Mouse (Mus musculus): ENCODE measurements around the gene Th. TPM values are rescaled to one million over a fixed set of nuclear protein-coding genes. Genes with fewer than 3 reads are reported as not detected.

Th gene
- 0.32 and 0.78 TPM in 2 replicates for polyA plus RNA-seq (2015; fragmentation: Nextera tagmentation; extraction: Ambion mirVana)

GRCm38 (mm10) chr7:142931028-142931427, at the start of gene Th:
TSS of gene Th (minus strand) at chr7:142931128.
- H3K9me3 ChIP-seq, result no peaks in the 10 kb centered on the region
- no peaks in the 10 kb centered on the region for H3K4me1 ChIP-seq
- H3K9ac ChIP-seq, result no peak within 1 kb of the TSS
- no peaks in the 10 kb centered on the region for H3K27me3 ChIP-seq
- H3K4me2 ChIP-seq, result no peak within 1 kb of the TSS
- H3K4me3 ChIP-seq, result no peak within 1 kb of the TSS
- ATAC-seq (ENCODE audit: insufficient number of reproducible peaks, insufficient read depth, low FRiP score, low TSS enrichment, low read depth), result no peak
- 74% methylated on average over 3 of the region's 3 CpGs for WGBS
- no peaks in the 10 kb centered on the region for H3K36me3 ChIP-seq
- no peak within 1 kb of the TSS for H3K27ac ChIP-seq

- peak within 1 kb of the TSS; percentile 97 for H3K4me2 ChIP-seq
- ATAC-seq (ENCODE audit: insufficient number of reproducible peaks, insufficient read depth, low FRiP score, low TSS enrichment, low read depth), result no peak
- peak within 1 kb of the TSS; percentile 50 for H3K4me3 ChIP-seq
- no peaks in the 10 kb centered on the region for H3K9me3 ChIP-seq
- H3K36me3 ChIP-seq, result no peaks in the 10 kb centered on the region
- no peak within 1 kb of the TSS for H3K27ac ChIP-seq
- peaks cover 22% of the 10 kb centered on the region for H3K4me1 ChIP-seq
- under 1% methylated on average over 51 of the region's 51 CpGs for WGBS
- peaks cover 87% of the 10 kb centered on the region for H3K27me3 ChIP-seq
- peak within 1 kb of the TSS; percentile 60 for H3K9ac ChIP-seq
These were observed 38.0 kb upstream of the Th start, which contains the start of gene Ascl2 for GRCm38 (mm10) chr7:142968809-142969511. TSS of gene Ascl2 (minus strand) at chr7:142969264.

GRCm38 (mm10) chr7:142967884-142968808, 37.2 kb upstream of the Th start:
- H3K36me3 ChIP-seq, result no peaks in the 10 kb centered on the region
- H3K9me3 ChIP-seq, result no peaks in the 10 kb centered on the region
- H3K4me3 ChIP-seq, result peak overlapping the region; percentile 50
- ATAC-seq (ENCODE audit: insufficient number of reproducible peaks, insufficient read depth, low FRiP score, low TSS enrichment, low read depth), result no peak
- H3K4me1 ChIP-seq, result peaks cover 22% of the 10 kb centered on the region
- H3K9ac ChIP-seq, result peak overlapping the region; percentile 60
- peaks cover 92% of the 10 kb centered on the region for H3K27me3 ChIP-seq
- peak overlapping the region; percentile 97 for H3K4me2 ChIP-seq
- H3K27ac ChIP-seq, result 0 out of 2 replicates have a peak overlapping the region, but pooled peaks have one; percentile 16
- WGBS, result under 1% methylated on average over 90 of the region's 90 CpGs

GRCm38 (mm10) chr7:142967414-142967883, 36.5 kb upstream of the Th start:
- peak overlapping the region; percentile 50 for H3K4me3 ChIP-seq
- H3K9me3 ChIP-seq, result no peaks in the 10 kb centered on the region
- H3K36me3 ChIP-seq, result no peaks in the 10 kb centered on the region
- peaks cover 22% of the 10 kb centered on the region for H3K4me1 ChIP-seq
- H3K4me2 ChIP-seq, result peak overlapping the region; percentile 97
- peaks cover 90% of the 10 kb centered on the region for H3K27me3 ChIP-seq
- H3K27ac ChIP-seq, result 0 out of 2 replicates have a peak overlapping the region, but pooled peaks have one; percentile 16
- H3K9ac ChIP-seq, result peak overlapping the region; percentile 60
- 0 out of 2 replicates have a peak, but pooled peaks have one; percentile 39 for ATAC-seq (ENCODE audit: insufficient number of reproducible peaks, insufficient read depth, low FRiP score, low TSS enrichment, low read depth)
- under 1% methylated on average over 36 of the region's 36 CpGs for WGBS

GRCm38 (mm10) chr7:142959752-142960151, 28.8 kb upstream of the Th start:
- H3K9ac ChIP-seq, result no peak overlapping the region
- H3K4me1 ChIP-seq, result no peaks in the 10 kb centered on the region
- H3K4me2 ChIP-seq, result no peak overlapping the region
- 70% methylated on average over 4 of the region's 4 CpGs for WGBS
- no peak overlapping the region for H3K4me3 ChIP-seq
- ATAC-seq (ENCODE audit: insufficient number of reproducible peaks, insufficient read depth, low FRiP score, low TSS enrichment, low read depth), result no peak
- no peaks in the 10 kb centered on the region for H3K9me3 ChIP-seq
- peaks cover 13% of the 10 kb centered on the region for H3K27me3 ChIP-seq
- no peaks in the 10 kb centered on the region for H3K36me3 ChIP-seq
- H3K27ac ChIP-seq, result no peak overlapping the region

- WGBS, result 92% methylated on average over 1 of the region's 1 CpGs
- Histone ChIP-seq H3K9me3 (no peaks in the 10 kb centered on the region), H3K36me3 (no peaks in the 10 kb centered on the region), H3K27me3 (peaks cover 4% of the 10 kb centered on the region; the same call in 1 of the 2 replicates), H3K4me2 (no peak overlapping the region), H3K4me3 (no peak overlapping the region), H3K27ac (no peak overlapping the region), H3K4me1 (no peaks in the 10 kb centered on the region), H3K9ac (no peak overlapping the region)
- ATAC-seq (ENCODE audit: insufficient number of reproducible peaks, insufficient read depth, low FRiP score, low TSS enrichment, low read depth), result no peak
These were observed 27.9 kb upstream of the Th start for GRCm38 (mm10) chr7:142958817-142959216.

- Histone ChIP-seq H3K36me3 (no peaks in the 10 kb centered on the region), H3K4me2 (no peak overlapping the region), H3K9me3 (no peaks in the 10 kb centered on the region), H3K4me1 (no peaks in the 10 kb centered on the region), H3K27me3 (no peaks in the 10 kb centered on the region), H3K27ac (no peak overlapping the region), H3K9ac (no peak overlapping the region), H3K4me3 (no peak overlapping the region)
- ATAC-seq (ENCODE audit: insufficient number of reproducible peaks, insufficient read depth, low FRiP score, low TSS enrichment, low read depth), result no peak
- WGBS, result 57% methylated on average over 2 of the region's 2 CpGs
These were observed 25.1 kb upstream of the Th start for GRCm38 (mm10) chr7:142956018-142956417.

GRCm38 (mm10) chr7:142949568-142949967, 18.6 kb upstream of the Th start:
- no peak for ATAC-seq (ENCODE audit: insufficient number of reproducible peaks, insufficient read depth, low FRiP score, low TSS enrichment, low read depth)

GRCm38 (mm10) chr7:142937631-142938030, 6.7 kb upstream of the Th start:
- H3K4me1 ChIP-seq, result no peaks in the 10 kb centered on the region
- H3K36me3 ChIP-seq, result no peaks in the 10 kb centered on the region
- H3K27ac ChIP-seq, result no peak overlapping the region
- no peak for ATAC-seq (ENCODE audit: insufficient number of reproducible peaks, insufficient read depth, low FRiP score, low TSS enrichment, low read depth)
- H3K27me3 ChIP-seq, result no peaks in the 10 kb centered on the region
- no peak overlapping the region for H3K4me2 ChIP-seq
- no peak overlapping the region for H3K4me3 ChIP-seq
- H3K9ac ChIP-seq, result no peak overlapping the region
- no peaks in the 10 kb centered on the region for H3K9me3 ChIP-seq

More at GRCm38 (mm10) chr7:142949568-142949967, 18.6 kb upstream of the Th start:
- 5% methylated on average over 1 of the region's 1 CpGs for WGBS
- Histone ChIP-seq H3K36me3 (no peaks in the 10 kb centered on the region), H3K4me1 (no peaks in the 10 kb centered on the region), H3K4me3 (no peak overlapping the region), H3K9ac (no peak overlapping the region), H3K27ac (no peak overlapping the region), H3K27me3 (0 out of 2 replicates have a peak, but pooled peaks cover 4% of the 10 kb centered on the region), H3K9me3 (no peaks in the 10 kb centered on the region), H3K4me2 (no peak overlapping the region)

GRCm38 (mm10) chr7:142935708-142936107, 4.8 kb upstream of the Th start:
- no peak for ATAC-seq (ENCODE audit: insufficient number of reproducible peaks, insufficient read depth, low FRiP score, low TSS enrichment, low read depth)
- no peaks in the 10 kb centered on the region for H3K9me3 ChIP-seq
- H3K27me3 ChIP-seq, result no peaks in the 10 kb centered on the region
- no peak overlapping the region for H3K4me3 ChIP-seq
- H3K36me3 ChIP-seq, result no peaks in the 10 kb centered on the region
- WGBS, result 78% methylated on average over 14 of the region's 14 CpGs
- no peak overlapping the region for H3K27ac ChIP-seq
- no peak overlapping the region for H3K9ac ChIP-seq
- no peaks in the 10 kb centered on the region for H3K4me1 ChIP-seq
- no peak overlapping the region for H3K4me2 ChIP-seq

GRCm38 (mm10) chr7:142932469-142932868, 1.5 kb upstream of the Th start:
- no peak overlapping the region for H3K4me3 ChIP-seq
- WGBS, result 61% methylated on average over 3 of the region's 3 CpGs
- H3K9ac ChIP-seq, result no peak overlapping the region
- no peaks in the 10 kb centered on the region for H3K4me1 ChIP-seq
- no peaks in the 10 kb centered on the region for H3K9me3 ChIP-seq
- no peak overlapping the region for H3K4me2 ChIP-seq
- no peak for ATAC-seq (ENCODE audit: insufficient number of reproducible peaks, insufficient read depth, low FRiP score, low TSS enrichment, low read depth)
- H3K27ac ChIP-seq, result no peak overlapping the region
- no peaks in the 10 kb centered on the region for H3K36me3 ChIP-seq
- no peaks in the 10 kb centered on the region for H3K27me3 ChIP-seq
